Mouse (Mus musculus) cerebellum, adult 9-10 months (tissue): Measurements from ENCODE around the gene Xpo6.
A peak's percentile ranks its signal among the peaks of the same experiment; 100 is the strongest.

Source experiments
- DNase-seq: peaks from one replicate; pipeline ENCODE4 v3.0.0; 2022

The Xpo6 gene

DNA sequence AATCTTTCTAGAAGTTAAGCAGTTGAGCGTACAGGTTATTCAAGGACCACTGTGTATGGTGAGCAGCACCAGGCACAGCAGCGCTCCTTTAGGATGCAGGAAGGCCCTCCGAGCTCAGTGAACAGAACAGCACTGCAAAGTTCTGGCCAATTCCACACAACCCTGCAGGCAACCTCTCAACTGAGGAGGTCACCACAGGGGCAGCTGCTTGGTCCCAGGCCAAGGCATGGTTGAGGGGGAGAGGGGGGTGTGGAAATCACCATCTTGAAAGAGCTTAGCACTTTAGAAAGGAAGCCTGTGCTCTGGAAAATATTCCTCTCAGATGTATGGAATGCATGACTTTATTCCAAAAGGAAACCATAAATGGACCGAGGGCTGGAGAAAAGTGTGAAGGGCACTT lies 78.8 kb downstream of the Xpo6 start:
- no peak for DNase-seq

DNA sequence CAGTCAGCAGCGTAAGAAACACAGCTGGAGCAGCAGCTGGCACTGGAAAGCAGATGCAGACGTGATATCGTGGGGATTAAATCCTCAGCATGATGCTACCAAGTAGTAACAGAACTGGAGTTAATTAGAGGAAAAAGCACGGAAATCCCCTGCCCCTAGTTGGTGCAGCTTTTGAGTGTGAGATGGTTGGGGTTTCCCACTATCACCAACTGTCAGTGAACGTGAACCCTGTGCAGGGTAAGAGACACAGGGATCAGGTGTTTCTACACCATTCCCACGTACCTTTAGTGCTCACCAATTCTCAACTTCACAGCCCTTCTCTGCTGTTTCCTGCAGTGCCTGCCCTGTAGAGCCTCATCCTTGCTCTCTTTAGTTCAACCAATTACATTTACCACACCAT lies 80.5 kb downstream of the Xpo6 start:
- DNase-seq: no peak

DNA sequence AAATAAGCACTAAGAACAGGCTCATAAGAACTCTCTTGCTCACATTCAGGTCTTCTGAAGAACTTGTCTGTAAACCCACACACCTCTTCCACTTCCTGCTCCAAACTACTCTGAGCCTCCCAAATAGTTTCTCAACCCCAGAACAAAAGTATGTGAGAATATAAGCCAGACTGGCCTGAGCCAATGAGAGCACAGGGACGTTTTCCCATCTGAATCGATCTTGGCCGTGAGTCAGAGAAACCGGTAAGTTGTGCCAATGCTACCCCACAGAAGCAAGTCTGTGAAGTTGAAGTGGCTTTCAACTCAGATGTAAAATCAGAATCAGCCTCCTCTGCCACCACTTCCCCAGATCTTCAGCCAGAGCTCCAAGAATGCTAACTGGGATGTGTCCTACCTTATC lies 87.0 kb downstream of the Xpo6 start:
- no peak for DNase-seq

DNA sequence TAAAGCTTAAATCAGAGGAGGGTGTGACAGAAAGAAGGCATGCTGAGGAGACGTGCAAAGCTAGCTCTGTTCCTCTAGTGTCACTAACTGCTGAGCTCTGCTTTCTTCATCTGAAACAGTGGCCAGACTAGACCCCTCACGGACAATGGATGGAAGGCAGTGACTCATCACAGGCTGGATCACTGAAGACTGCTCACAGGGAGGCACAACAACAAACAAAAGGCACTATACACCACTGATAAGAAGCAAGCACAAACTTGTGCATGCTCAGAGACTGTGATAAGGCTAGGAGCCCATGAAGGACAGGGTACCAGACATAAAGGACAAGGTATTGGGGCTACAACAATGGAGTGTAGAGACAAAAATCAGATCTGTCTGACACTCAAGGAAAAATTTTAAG lies 89.1 kb downstream of the Xpo6 start:
- no peak for DNase-seq

DNA sequence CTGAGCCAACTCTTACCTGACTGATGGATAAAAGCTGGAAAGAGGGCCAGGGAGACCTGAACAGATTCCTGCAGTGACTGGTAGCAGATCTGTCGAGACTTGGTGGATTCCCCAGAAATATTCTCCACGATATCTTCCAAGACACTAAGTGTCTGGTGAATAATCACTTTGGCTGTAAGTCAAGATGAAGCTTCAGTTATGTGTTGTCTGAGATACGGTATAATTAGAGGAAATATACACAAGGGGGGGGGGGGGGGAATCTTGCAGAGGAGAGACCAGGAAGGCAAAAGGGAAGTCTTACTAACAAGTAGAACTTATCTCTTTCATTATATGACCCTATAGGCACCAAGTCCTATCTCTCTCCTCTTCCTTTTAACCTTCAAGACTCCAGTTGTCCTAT lies 90.4 kb downstream of the Xpo6 start:
- no peak for DNase-seq

DNA sequence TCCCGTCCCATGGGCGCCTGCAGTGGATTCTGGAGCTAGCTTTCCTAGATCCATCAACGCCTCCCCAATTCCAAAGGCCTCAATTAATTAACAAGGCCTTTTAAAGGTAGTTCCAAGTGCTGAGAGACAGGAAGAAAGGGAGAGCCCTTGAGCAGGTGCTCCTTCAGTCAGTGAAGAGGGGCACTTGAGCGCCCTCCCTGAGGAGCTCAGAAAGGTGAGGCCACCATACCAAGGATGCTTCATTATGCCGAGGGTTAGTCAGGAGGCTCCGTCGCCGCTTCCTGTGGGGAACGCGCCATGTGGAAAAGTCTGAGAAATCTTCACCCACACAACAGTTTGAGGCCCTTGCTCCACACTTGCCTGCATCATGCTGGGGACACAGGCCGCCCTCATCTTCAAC lies 99.9 kb downstream of the Xpo6 start:
- DNase-seq: no peak

DNA sequence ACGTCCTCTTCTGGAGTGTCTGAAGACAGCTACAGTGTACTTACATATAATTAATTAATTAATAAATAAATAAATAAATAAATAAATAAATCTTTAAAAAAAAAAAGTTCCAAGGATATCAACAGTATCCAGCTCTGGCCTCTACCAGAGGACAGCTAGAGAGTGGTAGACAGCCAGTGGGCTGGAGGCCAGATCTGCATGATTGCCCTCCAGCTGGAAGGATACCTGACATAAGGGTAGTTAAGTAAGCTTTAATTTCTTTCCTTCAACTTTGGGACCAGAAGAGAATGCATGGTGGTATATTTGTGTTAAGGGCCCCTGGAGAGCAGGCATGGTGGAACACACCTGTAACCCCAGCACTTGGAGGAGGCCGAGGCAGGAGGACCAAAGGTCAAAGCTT lies 100.5 kb downstream of the Xpo6 start:
- no peak for DNase-seq

DNA sequence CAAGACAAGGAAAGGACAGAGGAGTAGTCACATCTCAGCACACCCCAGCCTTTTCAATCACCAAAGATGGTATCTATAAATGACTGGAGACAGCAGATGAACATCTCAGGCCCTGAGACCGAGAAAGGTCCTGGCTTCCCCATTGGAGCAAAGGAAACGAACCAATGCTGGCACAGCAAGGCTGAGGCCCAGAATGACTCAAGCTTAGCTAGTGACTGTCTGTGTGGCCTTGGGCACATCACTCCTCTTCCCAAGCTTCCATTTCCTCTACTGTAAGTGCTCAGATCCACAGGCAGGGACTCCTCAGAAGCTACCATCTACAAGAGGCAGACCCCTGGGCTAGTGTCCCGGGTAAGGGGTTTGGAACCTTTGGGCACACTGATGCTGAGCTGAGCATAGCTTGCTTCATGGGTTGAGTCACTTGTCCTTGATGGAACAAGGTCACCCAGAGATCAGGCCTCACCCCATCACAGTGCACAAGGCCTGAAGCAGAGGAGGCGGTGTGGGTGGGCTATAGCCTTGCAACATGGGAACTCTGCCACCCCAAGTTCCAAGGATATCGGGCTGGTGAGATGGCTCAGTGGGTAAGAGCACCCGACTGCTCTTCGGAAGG lies 101.0 kb downstream of the Xpo6 start:
- DNase-seq: no peak

DNA sequence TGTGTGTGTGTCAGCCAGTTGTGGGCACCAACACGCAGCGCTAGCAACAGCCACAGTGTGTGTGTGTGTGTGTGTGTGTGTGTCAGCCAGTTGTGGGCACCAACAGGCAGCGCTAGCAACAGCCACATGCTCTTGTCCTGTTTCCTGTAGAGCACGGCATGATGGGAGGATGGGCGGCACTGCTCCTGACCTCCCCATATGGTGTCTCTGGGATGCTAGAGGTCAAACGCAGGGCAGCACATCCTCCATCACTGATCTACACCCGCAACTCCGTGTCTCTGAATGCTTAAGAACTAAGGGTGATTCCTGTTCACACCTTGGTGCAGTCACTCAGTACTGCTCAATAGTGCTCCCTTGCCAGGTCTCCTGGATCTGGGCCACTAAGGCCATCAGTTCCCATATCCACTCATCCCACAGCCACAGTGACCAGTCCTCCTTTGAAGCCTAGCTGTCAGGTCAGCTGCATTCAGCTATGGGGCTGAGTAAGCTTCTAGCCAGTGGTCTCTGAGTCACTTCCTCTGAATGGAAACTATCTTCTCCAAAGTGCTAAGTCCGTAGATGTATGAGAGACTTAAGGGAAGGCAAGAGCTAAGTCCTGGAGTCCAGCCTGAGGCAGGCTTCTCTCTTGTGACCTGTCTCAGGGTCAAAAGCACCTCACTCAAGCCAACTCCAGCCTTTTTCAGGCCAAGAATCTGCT lies 102.9 kb downstream of the Xpo6 start:
- no peak for DNase-seq

DNA sequence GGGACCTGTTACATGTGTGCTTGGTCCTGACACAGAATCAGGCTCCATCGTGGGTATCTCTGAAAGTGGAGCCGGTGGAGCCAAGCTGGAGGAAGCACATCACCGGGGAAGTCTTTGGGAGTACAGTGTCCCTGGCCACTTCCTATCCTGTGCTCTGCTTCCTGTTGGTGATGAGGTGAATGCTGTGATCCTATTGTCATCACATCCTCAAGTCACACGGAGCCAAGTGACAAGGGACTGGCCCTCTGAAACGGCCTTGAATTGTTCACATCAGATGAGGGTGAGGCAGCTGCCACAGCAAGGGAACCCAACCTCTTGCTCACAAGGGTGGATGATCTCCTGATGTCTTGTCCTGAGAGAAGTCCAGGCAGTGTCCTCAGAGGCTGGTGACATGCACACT lies 103.7 kb downstream of the Xpo6 start:
- no peak for DNase-seq

DNA sequence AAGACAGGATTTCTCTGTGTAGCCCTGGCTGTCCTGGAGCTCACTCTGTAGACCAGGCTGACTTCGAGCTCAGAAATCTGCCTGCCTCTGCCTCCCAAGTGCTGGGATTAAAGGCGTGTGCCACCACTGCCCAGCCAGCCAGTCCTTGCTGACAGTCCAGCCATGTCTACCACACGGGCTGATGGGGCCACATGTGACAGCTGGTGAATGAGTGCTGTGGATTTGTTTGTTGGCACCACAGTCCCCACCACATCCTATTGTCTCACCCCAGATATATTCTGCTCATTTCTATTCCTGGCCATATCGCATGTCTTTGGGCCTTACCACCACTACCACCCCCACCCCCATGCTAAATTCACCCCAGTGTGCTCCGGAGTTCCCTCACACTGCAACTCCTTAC lies 105.6 kb downstream of the Xpo6 start:
- DNase-seq: no peak

DNA sequence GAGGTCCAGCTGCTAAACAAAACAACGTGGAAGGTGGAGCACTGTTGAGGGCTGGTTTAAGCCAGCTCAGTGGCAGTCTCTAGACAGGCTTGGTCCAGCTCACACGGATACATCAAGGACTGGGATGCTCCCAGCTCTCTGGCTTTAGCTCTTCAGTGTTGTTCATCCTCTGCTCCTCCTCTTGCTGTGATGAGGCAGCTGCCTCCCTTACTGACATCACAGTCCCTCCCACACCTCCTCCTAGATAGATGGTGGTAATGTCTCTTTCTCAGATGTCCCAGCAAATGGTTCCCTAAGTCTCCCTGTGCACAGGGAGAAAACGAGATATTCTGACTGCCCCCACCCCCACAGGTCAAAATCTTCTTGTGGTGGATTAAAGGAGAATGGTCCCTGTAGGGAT lies 107.1 kb downstream of the Xpo6 start:
- DNase-seq: no peak

DNA sequence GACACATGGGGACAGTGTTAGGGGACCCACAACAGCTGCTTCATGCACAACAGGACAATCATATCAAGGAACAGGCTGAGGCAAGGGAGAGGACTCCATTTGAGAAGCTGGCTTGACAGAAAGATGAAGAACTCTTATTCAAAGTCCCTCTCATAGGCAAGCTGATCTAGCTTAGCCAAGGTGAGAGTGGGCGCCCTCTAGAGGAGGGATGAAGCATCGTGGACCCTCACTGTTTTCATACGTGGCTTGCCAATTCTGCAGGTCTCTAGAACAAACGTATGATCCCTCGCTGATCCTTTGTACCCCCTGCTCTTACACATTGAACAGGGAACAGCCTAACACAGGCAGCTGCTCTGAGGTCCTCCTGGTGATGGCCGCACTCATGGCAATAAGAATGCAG lies 110.5 kb downstream of the Xpo6 start:
- DNase-seq: peak; percentile 68

DNA sequence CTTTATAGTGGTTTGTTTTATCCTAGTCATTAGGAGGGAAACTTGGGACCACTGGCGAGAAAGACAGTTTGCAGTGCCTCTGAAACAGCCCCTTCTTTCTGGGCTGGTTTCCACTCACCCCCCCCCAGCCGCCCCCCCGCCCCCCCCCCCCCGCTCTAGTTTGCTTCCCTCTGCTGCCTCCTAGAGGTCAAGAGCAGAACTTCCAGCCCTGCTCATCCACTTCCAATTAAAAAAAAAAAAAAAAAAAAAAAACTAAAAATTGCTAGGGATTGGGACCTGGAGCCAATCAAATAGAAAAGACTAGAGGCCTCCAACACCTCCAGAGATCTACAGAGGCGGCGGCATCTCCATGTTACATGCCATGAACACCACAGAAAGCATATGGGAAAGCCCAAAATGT lies 112.1 kb downstream of the Xpo6 start:
- no peak for DNase-seq

DNA sequence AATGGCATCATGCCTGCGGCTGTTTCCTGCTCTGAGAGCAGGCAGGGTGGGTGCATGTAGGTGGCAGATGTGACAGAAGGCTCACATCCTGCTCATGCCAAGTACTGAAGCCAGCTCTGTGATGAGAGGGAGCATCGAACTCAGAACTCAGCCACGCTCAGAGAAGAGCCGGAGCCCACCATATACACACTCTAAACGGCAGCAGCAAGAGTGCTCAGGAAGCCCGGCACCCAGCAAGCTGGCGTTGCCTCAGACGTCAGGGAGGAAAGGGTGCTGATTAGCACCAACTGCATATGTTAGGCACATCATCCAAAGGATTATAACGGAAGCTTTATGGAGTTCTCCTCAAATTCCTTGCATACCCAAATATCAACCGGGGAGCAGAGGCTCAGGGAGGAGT lies 112.7 kb downstream of the Xpo6 start:
- no peak for DNase-seq

DNA sequence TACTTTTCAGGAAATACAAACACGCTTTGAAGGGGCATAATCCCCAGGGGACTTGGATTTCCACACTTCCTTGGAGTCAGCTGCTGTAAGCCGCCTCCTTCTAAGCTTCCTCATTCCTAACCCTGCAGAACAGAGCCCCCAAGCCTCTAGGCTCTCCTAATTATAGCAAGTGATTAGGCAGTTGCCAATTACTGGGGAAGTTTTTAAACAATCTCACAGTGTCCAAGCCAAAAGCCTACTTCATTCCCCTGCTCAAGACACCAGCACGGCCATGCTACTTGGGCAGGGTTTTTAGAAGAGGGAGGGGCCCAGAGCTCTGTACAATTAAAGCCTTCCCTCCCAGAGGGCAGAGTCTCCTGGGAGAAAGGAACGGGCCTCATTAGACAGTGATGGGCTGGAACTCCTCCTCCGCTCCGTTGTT lies 114.0 kb downstream of the Xpo6 start:
- DNase-seq: no peak

DNA sequence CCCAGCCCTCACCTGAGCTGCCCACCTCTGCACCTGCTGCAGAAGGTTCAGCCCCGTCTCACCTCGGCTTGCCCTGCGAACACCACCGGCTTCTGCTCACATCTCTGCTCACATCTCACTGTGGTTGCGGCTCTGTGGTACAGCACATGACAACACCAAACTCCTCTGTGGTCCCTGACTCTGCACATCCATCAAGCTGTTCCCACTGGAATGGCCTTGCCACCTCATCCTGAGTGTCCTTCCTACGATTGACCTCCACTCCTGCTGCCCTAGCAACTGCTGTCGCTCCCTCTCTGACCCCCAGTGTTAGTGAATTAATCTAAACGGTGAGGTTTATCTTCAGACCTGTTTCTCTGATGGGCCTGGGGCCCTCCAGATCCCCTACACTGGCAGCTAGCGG lies 115.1 kb downstream of the Xpo6 start:
- DNase-seq: no peak

DNA sequence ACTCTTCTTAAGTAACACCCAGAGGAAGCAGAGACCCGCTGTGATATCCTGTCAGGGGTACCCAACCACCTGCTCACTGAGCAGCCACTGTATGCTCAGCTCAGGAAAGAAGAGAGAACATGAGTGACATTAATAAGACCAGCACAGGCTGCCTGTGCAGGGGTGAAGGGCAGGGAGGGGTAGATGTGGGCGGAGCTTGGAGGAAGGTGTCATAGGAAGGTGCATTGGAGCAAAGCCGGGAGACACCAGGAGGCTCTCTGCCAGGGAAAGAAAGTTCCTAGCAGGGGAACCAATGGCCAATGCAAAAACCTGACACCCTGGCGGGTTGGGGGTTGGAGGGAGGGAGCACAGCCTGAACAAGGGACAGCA lies 116.3 kb downstream of the Xpo6 start:
- no peak for DNase-seq

DNA sequence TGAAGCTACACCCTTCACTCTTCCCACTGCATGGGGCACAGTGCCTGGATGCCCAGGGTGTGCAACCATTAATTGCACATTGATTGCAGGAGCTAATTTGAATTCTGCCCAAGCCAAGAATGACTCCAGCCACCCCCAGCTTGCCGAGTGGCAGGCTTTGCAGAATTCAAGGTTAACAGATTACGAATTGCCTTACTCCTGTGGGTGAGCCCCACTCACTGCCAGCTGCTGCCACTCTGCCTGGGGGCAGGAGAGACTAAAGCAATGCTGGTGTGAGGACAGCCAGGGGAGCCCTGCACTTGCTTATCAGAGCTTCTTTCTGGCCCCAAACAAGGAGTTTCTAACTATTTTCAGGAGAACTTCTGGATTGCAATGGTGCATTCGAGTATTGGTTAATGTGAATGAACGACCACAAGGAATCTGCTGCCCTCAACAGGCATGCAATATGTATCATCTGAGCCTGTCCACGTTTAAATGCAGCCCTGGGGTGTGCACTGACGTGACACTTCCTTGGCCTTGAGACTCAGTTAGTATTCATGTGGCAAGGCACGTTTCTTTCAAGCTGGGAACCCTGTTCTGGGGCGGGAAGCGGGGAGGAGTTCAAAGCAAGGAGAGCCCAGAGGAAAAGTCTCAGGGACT lies 116.8 kb downstream of the Xpo6 start:
- no peak for DNase-seq

DNA sequence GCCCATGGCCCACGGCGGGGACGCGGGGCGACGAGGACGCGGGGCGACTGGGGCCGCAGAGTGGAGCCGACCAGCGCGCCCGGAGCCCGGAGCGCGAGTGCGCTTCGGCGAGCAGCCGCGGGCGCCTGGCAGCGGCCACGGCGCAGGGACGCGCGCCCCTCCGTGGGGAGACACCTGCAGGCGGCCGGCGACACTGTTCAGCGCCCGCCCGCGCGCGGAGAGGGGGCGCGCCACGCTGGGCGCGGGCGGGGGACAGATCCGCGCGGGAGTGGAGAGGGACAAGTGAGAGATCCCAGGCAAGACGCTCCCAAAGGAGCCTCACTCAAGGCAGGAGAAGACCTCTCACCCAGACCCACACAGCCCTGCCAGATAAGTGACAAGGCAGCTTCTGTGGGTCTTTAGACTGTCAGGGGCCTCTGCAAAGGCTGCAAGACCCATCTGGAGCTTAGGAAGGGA lies 118.0 kb downstream of the Xpo6 start, which contains the start of gene Gsg1l:
Gene Gsg1l, minus strand, starts transcription at position 126 of the 456 bp plus-strand sequence.
- no peak for DNase-seq

DNA sequence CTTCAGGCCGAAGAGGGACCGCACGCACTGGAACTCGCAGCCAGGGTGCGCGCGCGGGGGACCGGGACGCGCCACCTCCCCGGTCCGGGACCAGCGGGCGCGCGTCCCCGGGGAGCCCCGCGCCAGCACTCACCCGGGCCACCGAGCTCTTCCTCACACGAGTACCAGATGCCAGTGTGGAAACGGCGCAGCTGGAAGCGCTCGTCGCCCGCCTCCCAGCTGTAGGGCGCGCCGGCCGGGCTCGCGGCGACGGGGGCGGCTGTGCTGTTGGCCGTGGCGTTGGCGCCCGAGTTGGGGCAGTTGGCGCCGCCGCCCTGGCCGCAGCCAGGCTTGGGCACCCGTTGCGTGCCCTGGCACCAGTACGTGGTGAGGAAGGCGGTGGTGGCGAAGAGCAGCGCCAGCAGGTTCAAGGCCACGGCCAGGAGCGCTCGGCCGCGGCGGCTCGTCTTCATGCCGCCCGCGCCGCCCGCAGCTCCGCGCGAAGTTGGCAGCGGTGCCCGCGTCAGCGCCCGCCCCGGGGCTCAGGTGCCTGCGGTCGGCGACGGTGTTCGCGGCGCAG lies 118.5 kb downstream of the Xpo6 start:
- DNase-seq: no peak

DNA sequence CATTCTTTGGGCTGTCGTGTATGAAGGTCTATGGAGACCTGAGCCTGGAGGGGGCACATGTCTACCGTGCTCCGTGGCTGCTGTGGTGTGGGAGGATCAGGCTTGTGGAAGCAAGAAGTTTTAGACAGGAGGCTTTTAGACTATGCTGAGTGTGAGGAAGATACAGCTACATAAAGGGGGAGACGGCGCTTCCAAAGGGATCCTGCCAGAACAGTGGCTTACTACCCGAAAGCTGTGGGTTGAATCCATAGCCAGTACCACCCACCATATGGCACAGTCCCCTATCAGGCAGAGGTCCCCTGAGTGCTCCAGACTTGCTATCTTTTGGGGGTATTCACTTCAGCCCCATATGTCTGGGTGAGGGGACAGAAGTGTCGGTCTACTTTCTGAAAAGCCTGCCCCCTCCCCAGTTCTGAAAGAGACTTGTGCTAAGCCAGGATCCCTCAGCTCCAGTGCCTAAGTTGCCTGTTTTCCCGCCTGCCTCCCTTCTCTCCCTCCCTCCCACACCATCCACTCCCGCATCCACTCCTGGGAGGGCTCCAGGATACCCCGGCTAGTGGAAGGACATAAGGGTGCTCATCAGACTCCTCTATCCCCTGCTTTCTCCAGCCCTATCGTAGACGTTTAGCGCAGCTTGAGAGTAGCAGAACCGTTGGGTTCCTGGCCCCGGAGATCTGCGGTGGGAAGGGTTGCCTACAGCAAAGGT lies 119.2 kb downstream of the Xpo6 start:
- no peak for DNase-seq

DNA sequence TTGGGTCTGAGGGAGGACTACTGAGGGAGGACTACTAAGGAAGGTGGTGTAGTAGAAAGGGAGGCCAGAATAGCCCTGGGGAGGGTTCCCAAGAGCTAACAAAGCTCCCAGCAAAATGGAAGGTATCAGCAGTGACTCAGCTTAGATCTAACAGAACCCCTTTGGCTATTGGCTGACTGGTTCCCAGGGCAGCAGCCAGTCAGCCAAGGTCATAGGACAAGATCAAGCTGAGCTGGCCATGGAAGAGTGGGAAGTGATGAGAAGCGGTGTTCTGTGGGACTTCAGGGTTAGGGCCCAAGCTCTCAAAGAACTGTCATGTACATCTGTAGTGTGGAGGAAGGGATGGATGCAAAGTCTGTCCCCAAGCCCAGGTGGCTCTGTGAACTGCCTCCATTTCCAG lies 123.4 kb downstream of the Xpo6 start:
- DNase-seq: no peak

DNA sequence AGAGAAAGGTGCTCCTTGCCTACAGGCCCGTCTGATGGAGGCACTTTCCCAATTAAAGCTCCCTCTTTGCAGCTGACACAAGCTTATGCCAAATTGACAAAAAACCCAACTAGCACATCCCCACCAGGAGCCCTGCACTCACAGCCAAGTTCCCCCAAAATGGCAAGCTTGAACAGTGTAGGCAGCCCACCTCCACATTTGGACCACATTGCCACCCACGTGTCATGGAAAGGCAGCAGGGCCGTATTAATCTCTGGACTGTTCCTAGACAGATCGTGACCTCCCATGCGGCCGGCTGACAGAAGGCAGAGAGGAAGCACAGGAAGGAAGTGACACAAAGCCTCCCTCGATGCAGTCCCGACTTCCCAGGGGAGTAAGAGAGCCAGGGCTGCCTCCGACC lies 125.2 kb downstream of the Xpo6 start:
- DNase-seq: no peak
